Mouse (Mus musculus) v-Abl transformed pro-B cells (cell line): ENCODE data around the gene Kmt2c.
"Not testable (repeated sequence)": the region's sequence is repeated elsewhere in the genome, so short reads cannot be mapped to it uniquely, and the experiment has no call there.

Experiments used
- in situ Hi-C, 2 experiments: fragments of 400-800 bp; cut with MboI; formaldehyde crosslinking; loops; one replicate each; pipeline ENCODE4 v1.15.1; 2025; ENCODE audit not compliant: unreplicated experiment in 2 of 2

The Kmt2c gene

DNA sequence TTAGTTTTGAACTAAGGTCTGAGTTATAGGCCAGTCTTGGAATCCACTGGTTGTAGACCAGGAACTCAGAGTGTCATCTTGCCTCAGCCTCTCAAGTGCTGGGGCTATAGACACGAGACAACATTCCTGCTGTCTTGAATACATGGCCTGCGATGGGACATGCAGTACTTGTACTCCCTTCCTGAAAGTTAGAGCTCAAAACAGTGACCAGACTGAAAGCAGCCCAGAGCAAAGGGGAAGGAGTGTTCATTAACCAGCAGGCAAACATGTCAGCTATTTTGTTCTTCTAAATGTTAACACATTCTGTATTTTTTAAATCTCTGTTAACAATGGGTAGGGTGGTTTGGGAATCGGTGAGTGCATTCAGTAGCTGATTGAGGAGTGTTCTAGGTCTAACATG, 251.5 kb downstream of the Kmt2c start:
- in situ Hi-C loops: no loop called here

DNA sequence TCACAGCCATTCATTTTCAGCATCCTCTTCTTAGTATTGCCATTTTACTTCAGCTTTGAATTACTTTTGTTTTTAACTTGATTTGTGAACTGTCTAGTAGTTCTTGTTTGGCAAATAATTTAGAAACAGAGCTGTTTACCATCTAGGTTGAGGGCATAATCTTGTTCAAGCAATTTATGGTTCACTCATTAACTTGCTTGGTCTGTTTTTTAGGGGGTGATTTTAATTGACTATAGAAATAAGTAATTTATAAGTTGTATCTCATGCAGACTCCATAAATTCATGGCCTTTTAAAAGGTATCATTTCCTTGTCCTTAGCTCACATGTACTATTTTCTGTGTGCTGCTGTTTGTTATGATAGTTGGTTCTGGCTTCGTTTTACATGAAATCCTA, 252.1 kb downstream of the Kmt2c start:
- in situ Hi-C loops: no loop called here

DNA sequence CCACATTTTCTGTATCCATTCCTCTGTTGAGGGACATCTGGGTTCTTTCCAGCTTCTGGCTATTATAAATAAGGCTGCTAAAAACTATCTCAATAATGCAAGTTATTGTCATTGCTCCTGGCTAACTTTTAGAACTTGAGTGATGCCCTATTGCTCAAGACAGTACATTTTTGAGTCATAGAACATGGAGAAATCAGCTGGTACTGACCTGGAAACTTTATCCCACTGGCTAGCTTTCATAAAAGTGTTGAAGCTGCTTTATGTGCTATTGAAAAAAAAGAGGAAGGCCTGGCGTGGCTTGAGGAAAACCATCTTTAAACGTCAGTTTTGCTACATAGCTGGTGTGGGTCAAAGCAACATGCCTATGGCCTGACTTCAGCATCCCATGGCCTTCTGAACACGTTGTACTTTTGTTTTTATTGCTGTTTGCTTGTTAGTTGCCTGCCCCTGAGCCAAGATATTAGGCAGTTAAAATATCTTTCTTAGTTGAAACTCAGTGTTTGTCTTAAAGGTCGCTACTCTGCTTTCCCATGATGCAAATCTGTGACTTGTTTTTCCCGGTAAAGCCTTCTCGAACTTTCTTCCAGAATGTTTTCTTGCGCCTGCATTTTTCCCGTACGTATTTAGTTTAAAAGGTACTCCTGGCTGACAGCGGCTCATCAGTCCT, 252.6 kb downstream of the Kmt2c start:
- in situ Hi-C loops: no loop called here

DNA sequence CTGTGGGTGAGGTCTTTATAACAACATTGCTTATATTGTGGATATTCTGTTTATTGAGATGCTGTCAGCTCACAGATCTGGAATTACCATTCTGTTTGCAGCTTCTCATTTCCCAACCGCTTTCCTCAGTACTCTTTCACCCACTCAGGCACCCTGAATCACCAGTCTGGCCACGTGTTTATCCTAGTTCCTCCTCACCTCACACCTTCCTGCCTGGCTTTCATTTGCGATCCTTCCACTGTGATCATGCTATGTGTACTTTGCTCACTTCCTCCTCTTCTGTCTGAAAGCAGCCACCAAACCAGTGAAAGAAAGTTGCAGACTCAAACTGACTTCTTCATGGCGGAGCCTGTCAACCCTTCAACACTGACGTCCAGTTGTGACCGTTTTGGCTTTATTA, 255.5 kb downstream of the Kmt2c start:
- in situ Hi-C loops: no loop called here

DNA sequence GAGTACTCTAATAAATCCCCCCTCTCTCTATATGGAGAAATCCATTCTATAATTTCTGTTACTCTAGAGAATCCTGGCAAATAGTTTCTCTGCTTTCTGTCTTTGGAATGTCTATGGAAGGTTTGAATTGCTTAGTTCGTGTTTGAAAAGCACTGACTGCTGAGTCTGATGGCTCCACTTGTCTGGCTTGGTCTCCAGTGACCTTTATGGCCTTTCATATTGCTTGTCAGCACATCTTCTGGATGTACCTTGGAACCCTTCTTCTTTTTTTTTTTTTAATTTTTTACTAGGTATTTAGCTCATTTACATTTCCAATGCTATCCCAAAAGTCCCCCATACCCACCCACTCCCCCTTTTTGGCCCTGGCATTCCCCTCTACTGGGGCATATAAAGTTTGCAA, 274.2 kb downstream of the Kmt2c start:
- in situ Hi-C loops: not testable (repeated sequence)

DNA sequence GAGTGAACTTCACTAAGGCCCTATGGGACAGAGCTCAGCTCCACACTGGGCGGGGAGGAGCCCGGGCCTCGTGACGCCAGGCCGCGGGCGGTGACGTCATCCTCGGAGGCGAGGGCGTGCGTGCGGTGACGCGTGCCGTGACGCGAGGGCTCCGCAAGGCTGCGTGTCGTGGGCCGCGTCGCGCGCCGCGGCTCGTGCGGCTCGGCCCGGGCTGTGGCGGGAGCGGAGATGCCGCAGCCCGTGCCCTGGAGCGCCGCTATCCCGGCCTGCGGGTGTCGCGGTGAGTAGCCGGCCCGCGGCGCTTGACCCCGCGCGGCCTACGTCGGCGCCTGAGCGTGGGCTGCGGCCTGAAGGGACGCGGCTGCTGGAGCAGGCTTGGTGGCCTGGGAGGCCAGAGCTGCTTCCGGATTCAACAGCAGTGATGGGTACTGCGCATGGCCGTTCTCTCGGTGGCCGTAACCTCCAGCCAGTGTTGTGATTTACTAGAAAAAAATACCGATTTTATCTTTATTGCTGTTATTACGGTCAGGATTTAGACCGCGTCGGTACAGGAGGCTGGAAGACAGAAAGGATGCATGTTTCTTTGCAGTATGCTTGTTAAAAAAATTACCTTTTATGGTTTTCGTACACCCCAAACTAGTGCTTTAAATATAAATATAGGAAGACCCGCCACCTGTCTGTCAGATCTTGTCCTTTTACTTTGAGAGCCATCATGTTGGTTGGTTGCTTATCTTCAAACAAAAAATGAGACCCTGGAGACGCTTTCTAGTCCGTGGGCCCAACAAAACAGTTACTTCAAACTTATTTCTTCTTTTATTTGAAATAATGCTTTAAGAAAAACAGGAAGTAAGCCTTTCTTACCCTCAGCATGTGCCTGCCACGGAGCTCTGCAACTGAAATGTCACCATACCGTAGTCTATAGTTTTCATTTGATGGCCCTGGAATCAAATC, 275.6 kb downstream of the Kmt2c start, which contains the start of gene E130116L18Rik:
E130116L18Rik (minus strand) TSS at position 402 of the 951 bp plus-strand sequence.
- in situ Hi-C loops: no loop called here
